Mouse (Mus musculus): ENCODE measurements at regions not wholly inside any gene's neighbourhood (a gene's known extent, or its start where the extent isn't known, plus 50 kb on each side); places are given as distances from the start of the nearest gene placed in this dataset.

DNA sequence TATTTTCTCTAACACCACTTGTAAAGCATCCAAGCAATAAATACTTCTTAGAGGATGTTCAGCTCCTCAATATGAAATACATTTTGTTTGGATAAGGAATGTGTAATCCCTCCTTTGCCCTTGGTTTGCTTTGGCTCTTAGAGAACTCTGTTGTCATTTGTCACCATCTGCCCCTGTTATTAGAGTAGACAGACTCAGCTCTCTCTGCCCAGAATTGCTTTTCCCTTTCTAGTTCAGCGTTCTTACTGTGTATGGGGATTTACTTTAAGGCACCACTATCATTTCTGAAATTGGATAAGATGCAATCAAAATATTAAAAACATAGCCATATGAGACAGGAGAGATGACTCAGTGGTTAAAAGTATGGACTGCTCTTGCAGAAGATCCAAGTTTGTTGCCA, 101.5 kb upstream of the Ednra start:
- Histone ChIP-seq H3K36me3 (replicated peaks) (no peaks in the 10 kb centered on the region), H3K27me3 (ENCODE audit: poor library complexity, severe bottlenecking) (no peaks in the 10 kb centered on the region), H3K4me3 (no peak overlapping the region), H3K27ac (no peak overlapping the region), H3K4me1 (peaks cover 26% of the 10 kb centered on the region), H3K9me3 (no peaks in the 10 kb centered on the region)
- 93% methylated on average over 1 of the region's 1 CpGs for WGBS
- DNase-seq (ENCODE audit: extremely low spot score, low spot score), result no peak

DNA sequence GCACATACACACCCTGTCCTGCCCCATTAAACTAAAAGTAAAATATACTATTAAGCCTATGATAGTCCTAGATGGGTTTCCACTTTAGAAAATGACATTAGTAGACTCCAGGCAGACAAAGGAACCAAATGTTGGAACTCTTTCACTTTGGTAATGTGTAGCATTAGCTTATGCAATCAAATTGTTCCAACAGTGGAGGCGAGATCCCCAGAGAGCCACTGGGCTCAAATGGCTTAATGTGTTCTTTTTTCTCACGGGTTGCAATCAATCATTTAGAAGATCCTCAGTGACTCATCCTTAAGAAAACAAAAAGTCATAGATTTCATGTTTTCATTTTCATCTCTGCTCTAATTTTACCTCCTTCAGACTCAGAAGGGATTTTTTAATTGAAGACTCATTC, 102.0 kb upstream of the Ednra start:
- WGBS, result 83% methylated on average over 2 of the region's 2 CpGs
- Histone ChIP-seq H3K27ac (no peak overlapping the region), H3K4me3 (no peak overlapping the region), H3K4me1 (peaks cover 26% of the 10 kb centered on the region), H3K9me3 (no peaks in the 10 kb centered on the region), H3K27me3 (ENCODE audit: poor library complexity, severe bottlenecking) (no peaks in the 10 kb centered on the region), H3K36me3 (replicated peaks) (no peaks in the 10 kb centered on the region)
- DNase-seq (ENCODE audit: extremely low spot score, low spot score), result no peak

DNA sequence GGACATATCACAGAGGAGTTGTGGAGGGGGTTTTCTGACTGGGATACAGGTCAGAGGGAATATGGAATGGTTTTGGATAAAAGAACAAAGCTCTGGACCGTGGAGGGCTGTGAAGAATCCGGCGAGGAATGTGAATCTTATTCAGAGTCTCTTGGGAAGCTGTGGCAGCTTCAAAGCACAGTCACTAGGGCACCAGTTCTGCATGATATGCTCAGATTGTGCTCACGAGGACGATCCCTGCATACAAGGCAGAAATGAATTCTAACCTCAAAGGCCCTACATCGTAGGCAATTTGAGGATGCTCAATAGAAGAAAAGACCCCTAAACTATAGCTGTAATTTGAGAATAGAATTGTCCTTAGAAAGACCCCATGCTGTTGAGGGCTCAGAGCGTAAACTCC, 103.8 kb upstream of the Ednra start:
- Histone ChIP-seq H3K27ac (peak overlapping the region; percentile 62), H3K27me3 (ENCODE audit: poor library complexity, severe bottlenecking) (no peaks in the 10 kb centered on the region), H3K4me1 (peaks cover 26% of the 10 kb centered on the region), H3K36me3 (replicated peaks) (no peaks in the 10 kb centered on the region), H3K9me3 (no peaks in the 10 kb centered on the region), H3K4me3 (no peak overlapping the region)
- DNase-seq (ENCODE audit: extremely low spot score, low spot score), result no peak
- 28% methylated on average over 7 of the region's 7 CpGs for WGBS

DNA sequence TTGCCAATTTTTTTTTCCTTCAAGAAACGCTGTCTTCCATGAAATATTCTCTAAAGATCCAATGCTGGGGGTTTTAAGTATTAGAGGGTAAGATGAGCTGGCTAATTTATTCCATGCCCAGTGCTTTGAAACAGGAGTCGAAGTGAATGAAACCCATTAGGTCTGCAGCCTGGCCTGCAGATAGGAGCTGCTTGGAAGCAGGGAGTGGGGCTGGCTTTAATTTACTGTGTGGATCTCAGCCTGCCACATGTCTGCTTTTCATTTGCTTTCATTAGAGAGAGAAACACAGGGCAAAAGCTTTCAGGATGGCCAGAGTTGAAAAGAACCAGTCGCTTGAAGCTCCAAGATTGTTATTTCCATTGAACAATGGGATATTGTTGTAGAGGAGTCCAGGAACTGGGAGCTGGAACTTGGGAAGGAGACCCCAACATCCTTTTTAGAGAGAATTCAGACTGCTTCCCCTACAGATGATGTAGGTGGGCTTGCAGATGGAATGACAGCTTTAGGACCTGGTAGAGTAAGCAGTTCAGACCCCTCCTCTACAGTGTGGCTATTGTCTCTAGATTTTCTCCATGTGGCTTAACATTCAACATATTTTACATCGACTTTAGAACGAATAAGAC, 105.0 kb upstream of the Ednra start:
- 53% methylated on average over 5 of the region's 5 CpGs for WGBS
- H3K27ac ChIP-seq, result peak overlapping the region; percentile 70
- H3K36me3 ChIP-seq (replicated peaks), result no peaks in the 10 kb centered on the region
- no peak overlapping the region for H3K4me3 ChIP-seq
- DNase-seq (ENCODE audit: extremely low spot score, low spot score), result peak; percentile 37
- peaks cover 26% of the 10 kb centered on the region for H3K4me1 ChIP-seq
- no peaks in the 10 kb centered on the region for H3K27me3 ChIP-seq (ENCODE audit: poor library complexity, severe bottlenecking)
- no peaks in the 10 kb centered on the region for H3K9me3 ChIP-seq

DNA sequence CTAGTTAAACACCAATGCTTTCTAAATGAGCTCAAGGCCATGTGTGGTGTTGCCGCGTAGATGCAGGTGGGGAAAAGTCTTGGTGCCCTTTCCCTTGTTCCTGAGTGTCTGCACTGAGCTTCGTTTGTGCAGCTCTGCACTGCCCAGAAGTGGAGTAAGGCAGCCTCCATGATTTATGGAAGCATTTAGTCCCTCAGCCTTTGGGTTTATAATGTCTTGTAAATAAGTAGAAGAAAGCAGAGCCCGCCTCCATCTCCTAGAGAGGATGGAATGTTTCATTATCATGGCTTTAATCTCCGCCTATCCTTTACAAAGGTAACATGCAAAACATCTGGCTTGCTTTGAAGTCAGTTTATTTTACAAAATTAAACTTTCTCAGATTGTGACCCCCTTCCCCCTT, 105.5 kb upstream of the Ednra start:
- Histone ChIP-seq H3K27me3 (ENCODE audit: poor library complexity, severe bottlenecking) (no peaks in the 10 kb centered on the region), H3K36me3 (replicated peaks) (no peaks in the 10 kb centered on the region), H3K4me1 (peaks cover 26% of the 10 kb centered on the region), H3K27ac (peak overlapping the region; percentile 70), H3K9me3 (no peaks in the 10 kb centered on the region), H3K4me3 (no peak overlapping the region)
- DNase-seq (ENCODE audit: extremely low spot score, low spot score), result no peak
- 74% methylated on average over 5 of the region's 5 CpGs for WGBS

DNA sequence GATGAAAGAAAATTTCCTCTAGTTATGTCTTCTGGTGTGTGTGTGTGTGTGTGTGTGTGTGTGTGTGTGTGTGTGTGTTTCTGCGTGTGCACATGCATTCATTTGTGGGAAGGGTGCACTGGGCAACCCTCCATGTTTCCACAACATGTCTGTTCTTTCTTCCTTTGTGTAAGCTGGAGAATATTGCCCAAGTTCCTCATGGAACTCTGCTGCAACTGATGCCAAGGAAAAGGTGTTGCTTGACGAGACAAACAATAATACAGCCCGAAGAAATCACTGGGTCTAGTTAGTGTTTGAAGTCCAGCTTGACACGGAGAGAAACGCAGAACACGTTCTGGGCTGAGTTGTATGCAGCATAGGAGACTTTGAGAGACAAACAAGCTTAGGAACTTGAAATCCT, 110.0 kb upstream of the Ednra start:
- H3K9me3 ChIP-seq, result no peaks in the 10 kb centered on the region
- no peak overlapping the region for H3K4me3 ChIP-seq
- H3K4me1 ChIP-seq, result peaks cover 5% of the 10 kb centered on the region
- H3K27ac ChIP-seq, result no peak overlapping the region
- WGBS, result 89% methylated on average over 6 of the region's 6 CpGs
- no peaks in the 10 kb centered on the region for H3K27me3 ChIP-seq (ENCODE audit: poor library complexity, severe bottlenecking)
- no peaks in the 10 kb centered on the region for H3K36me3 ChIP-seq (replicated peaks)
- DNase-seq (ENCODE audit: extremely low spot score, low spot score), result no peak

- no peak for DNase-seq (ENCODE audit: extremely low spot score, low spot score)
- Histone ChIP-seq H3K4me3 (no peak overlapping the region), H3K9me3 (no peaks in the 10 kb centered on the region), H3K4me1 (no peaks in the 10 kb centered on the region), H3K27ac (no peak overlapping the region), H3K36me3 (replicated peaks) (no peaks in the 10 kb centered on the region), H3K27me3 (ENCODE audit: poor library complexity, severe bottlenecking) (no peaks in the 10 kb centered on the region)
- WGBS, result 88% methylated on average over 5 of the region's 5 CpGs
Measured at GRCm38 (mm10) chr8:77836902-77837489, 112.7 kb upstream of the Ednra start.

GRCm38 (mm10) chr8:77842392-77843139, 118.3 kb upstream of the Ednra start:
- DNase-seq (ENCODE audit: extremely low spot score, low spot score), result peak; percentile 23
- no peak overlapping the region for H3K27ac ChIP-seq
- H3K36me3 ChIP-seq (replicated peaks), result no peaks in the 10 kb centered on the region
- H3K9me3 ChIP-seq, result no peaks in the 10 kb centered on the region
- no peaks in the 10 kb centered on the region for H3K27me3 ChIP-seq (ENCODE audit: poor library complexity, severe bottlenecking)
- H3K4me1 ChIP-seq, result no peaks in the 10 kb centered on the region
- H3K4me3 ChIP-seq, result no peak overlapping the region
- WGBS, result 67% methylated on average over 7 of the region's 7 CpGs

DNA sequence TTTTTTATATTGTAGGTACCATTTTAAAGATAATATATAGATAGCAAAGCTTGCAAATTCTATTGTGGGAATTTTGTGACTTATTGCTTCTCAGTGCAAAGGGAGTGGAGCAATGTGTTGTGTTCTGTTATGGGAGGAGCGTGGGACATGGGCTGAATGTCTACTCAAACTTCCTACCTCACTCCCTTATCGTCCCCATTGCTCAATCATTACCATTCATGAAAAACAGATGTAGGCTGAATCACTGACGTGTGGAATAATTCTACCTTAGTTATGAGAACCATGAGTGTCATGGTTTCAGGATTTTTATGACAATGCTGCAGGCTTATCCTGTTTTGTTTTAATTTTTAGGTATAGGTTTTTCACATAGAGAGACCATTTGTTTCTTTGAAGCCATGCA, 119.0 kb upstream of the Ednra start:
- Histone ChIP-seq H3K27me3 (ENCODE audit: poor library complexity, severe bottlenecking) (no peaks in the 10 kb centered on the region), H3K36me3 (replicated peaks) (no peaks in the 10 kb centered on the region), H3K4me1 (no peaks in the 10 kb centered on the region), H3K4me3 (no peak overlapping the region), H3K27ac (no peak overlapping the region), H3K9me3 (no peaks in the 10 kb centered on the region)
- 60% methylated on average over 3 of the region's 3 CpGs for WGBS
- no peak for DNase-seq (ENCODE audit: extremely low spot score, low spot score)

DNA sequence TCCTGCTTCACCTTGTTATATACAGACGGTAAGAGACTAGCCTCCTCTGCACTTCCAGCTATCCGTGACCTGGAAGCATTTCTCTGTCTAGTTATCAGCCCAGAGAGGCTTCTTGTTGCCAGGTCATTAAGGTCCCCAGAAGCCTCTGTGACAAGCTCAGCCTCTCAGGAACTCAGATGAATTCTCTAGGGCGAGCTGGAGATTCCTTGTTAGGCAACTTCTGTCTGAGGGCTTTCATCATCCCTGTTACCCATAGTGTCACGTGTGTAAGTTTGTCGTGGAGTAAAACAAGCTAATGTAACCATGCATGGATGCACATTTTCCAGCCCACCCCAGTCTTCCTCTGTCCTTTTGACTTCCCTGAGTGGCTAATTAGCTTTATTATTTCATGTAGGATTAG, 126.3 kb upstream of the Ednra start:
- H3K27ac ChIP-seq, result no peak overlapping the region
- H3K36me3 ChIP-seq (replicated peaks), result no peaks in the 10 kb centered on the region
- H3K4me3 ChIP-seq, result no peak overlapping the region
- 75% methylated on average over 5 of the region's 5 CpGs for WGBS
- no peak for DNase-seq (ENCODE audit: extremely low spot score, low spot score)
- H3K27me3 ChIP-seq (ENCODE audit: poor library complexity, severe bottlenecking), result no peaks in the 10 kb centered on the region
- peaks cover 9% of the 10 kb centered on the region; the same call in 1 of the 2 replicates for H3K4me1 ChIP-seq
- peaks cover 4% of the 10 kb centered on the region; the same call in 1 of the 2 replicates for H3K9me3 ChIP-seq

- Histone ChIP-seq H3K36me3 (replicated peaks) (no peaks in the 10 kb centered on the region), H3K4me1 (no peaks in the 10 kb centered on the region), H3K27ac (no peak overlapping the region), H3K27me3 (ENCODE audit: poor library complexity, severe bottlenecking) (no peaks in the 10 kb centered on the region), H3K4me3 (no peak overlapping the region), H3K9me3 (no peaks in the 10 kb centered on the region)
- WGBS, result 69% methylated on average over 6 of the region's 6 CpGs
- DNase-seq (ENCODE audit: extremely low spot score, low spot score), result no peak
Measured at GRCm38 (mm10) chr8:77870264-77870663, 146.0 kb upstream of the Ednra start.

- WGBS, result 90% methylated on average over 1 of the region's 1 CpGs
- no peaks in the 10 kb centered on the region for H3K9me3 ChIP-seq
- no peaks in the 10 kb centered on the region for H3K4me1 ChIP-seq
- no peaks in the 10 kb centered on the region for H3K27me3 ChIP-seq (ENCODE audit: poor library complexity, severe bottlenecking)
- no peak overlapping the region for H3K4me3 ChIP-seq
- no peak overlapping the region for H3K27ac ChIP-seq
- no peaks in the 10 kb centered on the region for H3K36me3 ChIP-seq (replicated peaks)
- no peak for DNase-seq (ENCODE audit: extremely low spot score, low spot score)
Measured at GRCm38 (mm10) chr8:77872771-77873170, 148.5 kb upstream of the Ednra start.

- Histone ChIP-seq H3K4me3 (no peak overlapping the region), H3K36me3 (replicated peaks) (no peaks in the 10 kb centered on the region), H3K27ac (no peak overlapping the region), H3K4me1 (no peaks in the 10 kb centered on the region), H3K27me3 (ENCODE audit: poor library complexity, severe bottlenecking) (no peaks in the 10 kb centered on the region), H3K9me3 (peaks cover 8% of the 10 kb centered on the region; the same call in 1 of the 2 replicates)
- WGBS, result 87% methylated on average over 3 of the region's 3 CpGs
- no peak for DNase-seq (ENCODE audit: extremely low spot score, low spot score)
Measured at GRCm38 (mm10) chr8:77919776-77920175, 195.5 kb upstream of the Ednra start.
